Mouse (Mus musculus): ENCODE results near the gene Gm37240. TPM values are rescaled to one million over a fixed set of nuclear protein-coding genes. Genes with fewer than 3 reads are reported as not detected.
"Not testable (repeated sequence)": the region's sequence is repeated elsewhere in the genome, so short reads cannot be mapped to it uniquely, and the experiment has no call there.

Gm37240 gene
- polyA plus RNA-seq, 1 experiment: 1.0 TPM

DNA sequence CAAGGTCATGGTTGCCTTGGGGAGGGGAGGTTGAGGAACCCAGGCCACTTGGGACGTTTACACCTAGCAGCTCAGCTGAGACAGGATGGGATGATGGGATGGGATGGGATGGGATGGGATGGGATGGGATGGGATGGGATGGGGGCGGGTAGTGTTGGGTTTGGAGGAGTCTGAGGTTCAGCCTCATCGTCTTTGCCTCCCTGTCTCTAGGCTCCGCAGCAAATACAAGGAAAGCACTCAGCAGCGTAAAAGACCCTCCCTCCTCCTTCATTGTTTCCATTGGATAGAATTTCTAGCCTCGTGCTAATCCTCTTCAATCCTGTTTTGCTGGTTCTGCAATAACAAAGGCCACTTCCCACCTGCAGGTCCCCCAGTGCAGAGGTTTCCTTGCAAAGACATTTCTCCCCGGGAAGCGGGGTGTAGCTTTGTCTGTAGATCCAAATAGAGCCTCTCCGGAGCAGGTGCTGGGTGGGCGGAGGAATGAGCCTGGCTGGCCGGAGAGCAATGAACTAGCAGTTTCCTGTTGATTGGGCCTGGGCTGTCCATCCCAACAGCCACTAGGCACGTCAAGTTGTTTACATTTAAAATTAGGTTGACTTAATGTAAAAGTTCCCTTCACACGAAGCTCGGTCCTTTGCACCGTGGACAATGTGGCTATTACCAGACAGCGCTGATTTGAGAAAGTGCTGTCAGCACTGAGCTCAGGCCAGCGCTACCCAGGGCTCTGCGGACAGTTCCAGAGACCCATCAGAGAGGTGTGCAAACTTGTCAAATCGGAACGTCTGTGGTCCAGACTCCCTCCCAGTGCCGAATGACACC lies 1221.9 kb downstream of the Gm37240 start:
- H3K4me3 ChIP-seq (replicated peaks; ENCODE audit: control insufficient read depth, low read depth, low read length): peak overlapping the region; percentile 65
- H3K27ac ChIP-seq (ENCODE audit: control insufficient read depth, insufficient read depth, low read depth, low read length, poor library complexity): peak overlapping the region; percentile 87
- H3K4me1 ChIP-seq (ENCODE audit: control insufficient read depth, insufficient read depth, low read length): peaks cover 5% of the 10 kb centered on the region
- 36% methylated on average over 21 of the region's 21 CpGs for WGBS
- TF ChIP-seq POLR2A (IDR thresholded peaks at IDR 0.05; ENCODE audit: borderline replicate concordance, control insufficient read depth, low read depth, low read length) (no peak), CTCF (IDR thresholded peaks at IDR 0.05; ENCODE audit: control insufficient read depth, insufficient read depth, low read length) (no peak)

DNA sequence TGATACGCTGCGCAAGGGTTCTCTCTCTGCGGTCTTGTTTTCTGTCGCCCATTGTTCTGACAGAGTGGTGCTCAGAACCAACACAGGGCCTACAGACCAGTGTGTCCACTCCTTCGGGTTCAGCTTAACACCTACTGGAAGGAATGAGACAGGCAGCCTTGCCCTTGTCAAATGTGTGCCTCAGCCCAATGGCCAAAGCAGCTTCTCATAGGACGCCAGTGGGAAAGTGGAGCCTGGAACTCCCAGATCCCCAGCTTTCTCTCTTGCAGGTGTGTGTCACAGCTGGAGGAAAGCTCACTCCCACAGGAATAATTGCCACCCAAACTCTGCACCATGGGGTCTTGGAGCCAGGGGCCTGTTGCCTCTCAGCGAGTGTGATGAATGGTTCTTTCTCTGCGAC lies 1222.6 kb downstream of the Gm37240 start:
- Histone ChIP-seq H3K4me1 (ENCODE audit: control insufficient read depth, insufficient read depth, low read length) (peaks cover 5% of the 10 kb centered on the region), H3K27ac (ENCODE audit: control insufficient read depth, insufficient read depth, low read depth, low read length, poor library complexity) (no peak overlapping the region), H3K4me3 (replicated peaks; ENCODE audit: control insufficient read depth, low read depth, low read length) (no peak overlapping the region)
- WGBS: 90% methylated on average over 8 of the region's 8 CpGs
- TF ChIP-seq POLR2A (IDR thresholded peaks at IDR 0.05; ENCODE audit: borderline replicate concordance, control insufficient read depth, low read depth, low read length): no peak
- TF ChIP-seq CTCF (IDR thresholded peaks at IDR 0.05; ENCODE audit: control insufficient read depth, insufficient read depth, low read length): no peak

DNA sequence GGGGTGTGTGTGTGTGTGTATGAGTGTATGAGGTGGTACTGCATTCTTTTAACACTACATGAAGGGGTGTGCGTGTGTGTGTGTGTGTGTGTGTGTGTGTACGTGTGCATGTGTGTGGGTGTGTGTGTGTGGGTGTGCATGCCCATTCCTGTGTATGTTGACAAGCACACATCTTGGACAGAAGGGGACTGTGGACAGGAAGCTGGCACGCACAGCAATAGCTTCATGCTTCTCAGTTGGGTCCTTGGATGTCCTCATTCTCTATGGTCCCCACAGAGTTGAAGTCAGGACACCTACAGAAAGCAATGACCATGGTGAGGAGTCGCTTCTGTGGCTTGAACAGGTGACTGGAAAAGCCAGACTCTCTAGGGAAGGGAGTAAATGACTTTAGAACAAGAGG lies 1223.5 kb downstream of the Gm37240 start:
- no peak for TF ChIP-seq CTCF (IDR thresholded peaks at IDR 0.05; ENCODE audit: control insufficient read depth, insufficient read depth, low read length)
- TF ChIP-seq POLR2A (IDR thresholded peaks at IDR 0.05; ENCODE audit: borderline replicate concordance, control insufficient read depth, low read depth, low read length): no peak
- 66% methylated on average over 4 of the region's 4 CpGs for WGBS
- Histone ChIP-seq H3K4me1 (ENCODE audit: control insufficient read depth, insufficient read depth, low read length) (peaks cover 3% of the 10 kb centered on the region), H3K4me3 (replicated peaks; ENCODE audit: control insufficient read depth, low read depth, low read length) (no peak overlapping the region), H3K27ac (ENCODE audit: control insufficient read depth, insufficient read depth, low read depth, low read length, poor library complexity) (no peak overlapping the region)

DNA sequence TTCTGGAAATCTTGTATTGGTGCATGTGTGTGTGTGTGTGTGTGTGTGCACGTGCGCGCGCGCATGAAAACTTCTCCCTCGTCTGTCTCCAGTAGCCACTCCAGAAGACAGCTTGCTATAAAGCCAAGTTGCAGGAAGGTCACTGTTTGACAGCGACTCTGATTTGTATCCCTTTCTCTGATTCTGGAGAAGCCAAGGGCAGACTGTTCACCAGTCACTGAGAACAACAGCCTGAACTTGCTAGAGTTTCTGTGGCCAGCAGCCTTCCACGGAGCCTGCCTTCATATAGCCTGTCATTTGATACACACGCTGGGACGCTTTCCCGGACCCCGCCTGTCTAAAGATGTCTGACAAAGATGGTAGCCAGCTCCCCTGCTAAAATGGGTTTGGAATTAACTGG lies 1224.2 kb downstream of the Gm37240 start:
- TF ChIP-seq POLR2A (IDR thresholded peaks at IDR 0.05; ENCODE audit: borderline replicate concordance, control insufficient read depth, low read depth, low read length) (no peak), CTCF (IDR thresholded peaks at IDR 0.05; ENCODE audit: control insufficient read depth, insufficient read depth, low read length) (no peak)
- Histone ChIP-seq H3K4me1 (ENCODE audit: control insufficient read depth, insufficient read depth, low read length) (peaks cover 3% of the 10 kb centered on the region), H3K4me3 (replicated peaks; ENCODE audit: control insufficient read depth, low read depth, low read length) (no peak overlapping the region), H3K27ac (ENCODE audit: control insufficient read depth, insufficient read depth, low read depth, low read length, poor library complexity) (no peak overlapping the region)
- WGBS: 83% methylated on average over 12 of the region's 12 CpGs

DNA sequence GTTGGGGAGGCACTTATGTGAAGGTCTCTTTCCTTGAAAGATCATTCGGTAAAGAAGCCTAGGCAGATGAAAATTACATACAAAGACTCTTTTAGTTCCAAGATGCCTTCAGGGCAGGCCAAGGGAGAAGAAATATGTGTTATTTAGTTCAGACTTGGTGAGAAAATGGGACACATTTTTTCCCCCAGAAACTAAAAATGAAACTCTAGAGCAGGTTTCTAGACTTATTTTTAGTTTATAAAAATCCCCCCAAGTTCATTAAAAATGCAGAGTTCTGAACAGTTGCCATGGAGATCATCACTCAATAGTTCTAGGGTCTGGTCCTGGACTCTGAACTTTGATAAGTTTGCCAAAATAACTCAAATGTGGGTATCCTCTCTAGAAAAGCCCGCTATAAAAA lies 1226.9 kb downstream of the Gm37240 start:
- no peak overlapping the region for H3K4me3 ChIP-seq (replicated peaks; ENCODE audit: control insufficient read depth, low read depth, low read length)
- H3K4me1 ChIP-seq (ENCODE audit: control insufficient read depth, insufficient read depth, low read length): peaks cover 8% of the 10 kb centered on the region; the same call in 1 of the 2 replicates
- H3K27ac ChIP-seq (ENCODE audit: control insufficient read depth, insufficient read depth, low read depth, low read length, poor library complexity): no peak overlapping the region
- WGBS: 81% methylated on average over 2 of the region's 2 CpGs
- TF ChIP-seq POLR2A (IDR thresholded peaks at IDR 0.05; ENCODE audit: borderline replicate concordance, control insufficient read depth, low read depth, low read length) (no peak), CTCF (IDR thresholded peaks at IDR 0.05; ENCODE audit: control insufficient read depth, insufficient read depth, low read length) (no peak)

DNA sequence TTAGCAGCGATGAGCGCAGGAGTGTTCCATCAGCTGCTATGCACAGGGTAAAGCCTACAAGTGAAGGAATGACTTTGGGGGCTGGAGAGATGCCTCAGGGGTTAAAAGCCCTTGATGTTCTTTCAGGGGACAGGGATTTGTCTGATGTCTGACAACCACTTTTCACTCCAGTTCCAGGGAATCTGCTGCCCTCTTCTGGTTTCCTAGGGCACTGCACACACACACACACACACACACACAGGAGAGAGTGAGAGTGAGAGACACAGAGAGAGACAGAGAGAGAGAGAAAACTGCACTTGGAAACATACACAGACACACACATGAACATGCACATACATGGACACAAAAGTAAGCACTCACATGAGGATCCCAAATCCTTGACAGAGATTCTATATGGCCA lies 1228.4 kb downstream of the Gm37240 start:
- TF ChIP-seq CTCF (IDR thresholded peaks at IDR 0.05; ENCODE audit: control insufficient read depth, insufficient read depth, low read length): 0 out of 2 replicates have a peak, but pooled peaks have one; percentile 17
- no peak for TF ChIP-seq POLR2A (IDR thresholded peaks at IDR 0.05; ENCODE audit: borderline replicate concordance, control insufficient read depth, low read depth, low read length)
- H3K4me1 ChIP-seq (ENCODE audit: control insufficient read depth, insufficient read depth, low read length): peaks cover 14% of the 10 kb centered on the region; the same call in 1 of the 2 replicates

DNA sequence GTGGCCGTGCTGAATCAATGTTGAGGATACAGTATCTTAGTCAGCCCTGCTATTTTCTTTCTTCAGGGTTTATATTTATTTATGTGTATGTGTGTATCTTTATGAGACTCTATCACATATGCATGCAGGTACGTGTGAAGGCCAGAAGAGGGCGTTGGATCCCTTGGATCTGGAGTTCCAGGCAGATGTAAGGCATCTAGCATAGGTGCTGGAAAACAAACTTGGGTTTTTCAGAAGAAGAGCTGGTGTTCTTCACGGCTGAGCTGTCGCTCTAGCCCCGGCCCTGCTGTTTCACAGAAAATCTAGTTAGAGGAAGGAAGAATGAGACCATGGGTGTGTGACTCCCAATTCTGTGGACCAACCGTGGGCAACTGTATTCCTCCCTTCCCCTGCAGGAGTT lies 1229.3 kb downstream of the Gm37240 start:
- no peak for TF ChIP-seq POLR2A (IDR thresholded peaks at IDR 0.05; ENCODE audit: borderline replicate concordance, control insufficient read depth, low read depth, low read length)
- 0 out of 2 replicates have a peak, but pooled peaks have one; percentile 18 for TF ChIP-seq CTCF (IDR thresholded peaks at IDR 0.05; ENCODE audit: control insufficient read depth, insufficient read depth, low read length)
- Histone ChIP-seq H3K4me3 (replicated peaks; ENCODE audit: control insufficient read depth, low read depth, low read length) (no peak overlapping the region), H3K27ac (ENCODE audit: control insufficient read depth, insufficient read depth, low read depth, low read length, poor library complexity) (peak overlapping the region; percentile 59; the same call in 1 of the 2 replicates), H3K4me1 (ENCODE audit: control insufficient read depth, insufficient read depth, low read length) (peaks cover 14% of the 10 kb centered on the region; the same call in 1 of the 2 replicates)
- 60% methylated on average over 7 of the region's 7 CpGs for WGBS

More for the DNA sequence above, 1228.4 kb downstream of the Gm37240 start:
- Histone ChIP-seq H3K4me3 (replicated peaks; ENCODE audit: control insufficient read depth, low read depth, low read length) (no peak overlapping the region), H3K27ac (ENCODE audit: control insufficient read depth, insufficient read depth, low read depth, low read length, poor library complexity) (no peak overlapping the region)
- 89% methylated on average over 2 of the region's 2 CpGs for WGBS

DNA sequence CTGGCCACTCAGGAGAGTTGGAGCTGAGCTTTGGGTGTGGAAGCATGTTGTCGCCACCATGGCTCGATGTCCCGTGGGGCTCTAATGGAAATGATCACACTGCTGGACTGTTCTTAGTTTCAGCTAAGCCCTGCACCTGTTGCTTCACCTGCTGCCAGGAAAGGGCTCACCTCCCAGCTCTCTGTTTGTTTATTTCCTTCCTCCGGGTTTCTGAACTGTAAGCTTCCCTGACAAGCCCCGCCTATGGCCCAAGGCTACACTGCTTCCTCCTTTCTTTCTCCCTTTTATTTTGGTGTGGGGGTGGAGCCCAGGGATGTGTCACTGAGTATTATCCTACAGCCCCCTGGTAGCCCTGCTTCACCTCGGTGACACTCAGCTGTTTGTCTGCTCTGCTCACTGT lies 1230.1 kb downstream of the Gm37240 start:
- Histone ChIP-seq H3K27ac (ENCODE audit: control insufficient read depth, insufficient read depth, low read depth, low read length, poor library complexity) (peak overlapping the region; percentile 80), H3K4me1 (ENCODE audit: control insufficient read depth, insufficient read depth, low read length) (peaks cover 14% of the 10 kb centered on the region; the same call in 1 of the 2 replicates), H3K4me3 (replicated peaks; ENCODE audit: control insufficient read depth, low read depth, low read length) (no peak overlapping the region)
- TF ChIP-seq CTCF (IDR thresholded peaks at IDR 0.05; ENCODE audit: control insufficient read depth, insufficient read depth, low read length) (no peak), POLR2A (IDR thresholded peaks at IDR 0.05; ENCODE audit: borderline replicate concordance, control insufficient read depth, low read depth, low read length) (no peak)
- 17% methylated on average over 6 of the region's 6 CpGs for WGBS

DNA sequence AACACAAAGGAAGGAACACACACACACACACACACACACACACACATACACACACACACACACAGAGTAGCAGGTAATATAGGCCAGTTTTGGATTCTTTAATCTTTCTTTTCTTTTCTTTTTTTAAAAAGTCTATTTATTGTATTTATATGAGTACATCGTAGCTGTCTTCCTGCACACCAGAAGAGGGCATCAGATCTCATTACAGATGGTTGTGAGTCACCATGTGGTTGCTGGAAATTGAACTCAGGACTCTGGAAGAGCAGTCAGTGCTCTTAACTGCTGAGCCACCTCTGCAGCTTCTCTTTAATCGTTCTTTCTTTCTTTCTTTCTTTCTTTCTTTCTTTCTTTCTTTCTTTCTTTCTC lies 1231.5 kb downstream of the Gm37240 start:
- H3K27ac ChIP-seq (ENCODE audit: control insufficient read depth, insufficient read depth, low read depth, low read length, poor library complexity); H3K4me3 ChIP-seq (replicated peaks; ENCODE audit: control insufficient read depth, low read depth, low read length): not testable (repeated sequence)
- WGBS: 88% methylated on average over 2 of the region's 2 CpGs
- peaks cover 13% of the 10 kb centered on the region; the same call in 1 of the 2 replicates for H3K4me1 ChIP-seq (ENCODE audit: control insufficient read depth, insufficient read depth, low read length)
